Mouse (Mus musculus) forebrain, embryonic 12.5 days (tissue): ENCODE results near the gene Tgfa. TPM values are rescaled to one million over a fixed set of nuclear protein-coding genes. Genes with fewer than 3 reads are reported as not detected.

ENCODE experiments used
- ATAC-seq: fragments of 200-750 bp; cut with Nextera tagmentation; 2 replicates; pipeline ENCODE4 v1.8.0; 2017; ENCODE audit warnings: moderate TSS enrichment; ENCODE audit not compliant: low FRiP score
- H3K27ac ChIP-seq: fragments of 300-500 bp; sonication (generic); 2 replicates; pipeline ENCODE4 v1.5.1; 2016; ENCODE audit warnings: mild to moderate bottlenecking
- H3K27me3 ChIP-seq: fragments of 300-500 bp; sonication (generic); 2 replicates; pipeline ENCODE4 v1.6.1; 2016; ENCODE audit warnings: mild to moderate bottlenecking
- H3K36me3 ChIP-seq: fragments of 300-500 bp; sonication (generic); replicated peaks from 2 replicates; pipeline ENCODE4 v1.6.1; 2016; ENCODE audit warnings: mild to moderate bottlenecking
- H3K4me1 ChIP-seq: fragments of 300-500 bp; sonication (generic); 2 replicates; pipeline ENCODE4 v1.6.1; 2016
- H3K4me2 ChIP-seq: fragments of 300-500 bp; sonication (generic); 2 replicates; pipeline ENCODE4 v1.6.1; 2016; ENCODE audit warnings: mild to moderate bottlenecking, moderate library complexity
- H3K4me3 ChIP-seq: fragments of 300-500 bp; sonication (generic); replicated peaks from 2 replicates; pipeline ENCODE4 v1.5.1; 2016; ENCODE audit warnings: mild to moderate bottlenecking
- H3K9ac ChIP-seq: fragments of 300-500 bp; sonication (generic); 2 replicates; pipeline ENCODE4 v1.6.1; 2016; ENCODE audit warnings: mild to moderate bottlenecking
- H3K9me3 ChIP-seq: fragments of 300-500 bp; sonication (generic); 2 replicates; pipeline ENCODE4 v1.6.1; 2016
- WGBS: fragments of 180-500 bp; shearing (Covaris S2); methylation state at CpG from one replicate; pipeline ENCODE4 v1.1.7; 2016; 5-methylcytosine and 5-hydroxymethylcytosine counted together
- polyA plus RNA-seq: library from polyadenylated mRNA; unstranded; fragments of >200 nt; fragmentation: Nextera tagmentation; extraction: Ambion mirVana; gene quantifications from 2 replicates; pipeline ENCODE4 v1.2.1, GENCODE M21; 2016

The Tgfa gene
- polyA plus RNA-seq, 1 experiment from 2014 or later: 3.0 TPM

DNA sequence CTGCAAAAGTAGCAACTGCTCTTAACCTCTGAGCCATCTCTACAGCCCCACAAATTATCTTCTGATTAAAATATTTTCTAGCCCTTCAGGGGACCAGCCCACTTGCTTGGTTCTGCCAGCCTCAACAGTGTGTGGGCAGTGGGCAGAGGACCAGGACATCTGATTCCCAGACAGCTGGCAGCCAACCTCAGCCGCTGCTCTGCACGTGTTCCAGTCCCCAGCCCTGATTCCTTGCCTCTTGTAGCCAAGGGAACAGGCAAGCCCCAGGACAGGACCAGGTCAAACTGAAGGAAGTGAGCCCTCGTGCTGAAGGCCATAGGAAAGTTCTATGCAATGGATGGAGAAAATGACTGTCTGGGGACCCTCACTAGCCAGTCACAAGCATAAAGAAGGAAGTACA lies 2.0 kb upstream of the Tgfa start:
- Histone ChIP-seq H3K9me3 (no peaks in the 10 kb centered on the region), H3K4me2 (no peak overlapping the region), H3K27ac (no peak overlapping the region), H3K36me3 (no peaks in the 10 kb centered on the region), H3K4me3 (no peak overlapping the region), H3K27me3 (peaks cover 48% of the 10 kb centered on the region), H3K9ac (no peak overlapping the region), H3K4me1 (peaks cover 11% of the 10 kb centered on the region)
- no peak for ATAC-seq
- 83% methylated on average over 3 of the region's 3 CpGs for WGBS

DNA sequence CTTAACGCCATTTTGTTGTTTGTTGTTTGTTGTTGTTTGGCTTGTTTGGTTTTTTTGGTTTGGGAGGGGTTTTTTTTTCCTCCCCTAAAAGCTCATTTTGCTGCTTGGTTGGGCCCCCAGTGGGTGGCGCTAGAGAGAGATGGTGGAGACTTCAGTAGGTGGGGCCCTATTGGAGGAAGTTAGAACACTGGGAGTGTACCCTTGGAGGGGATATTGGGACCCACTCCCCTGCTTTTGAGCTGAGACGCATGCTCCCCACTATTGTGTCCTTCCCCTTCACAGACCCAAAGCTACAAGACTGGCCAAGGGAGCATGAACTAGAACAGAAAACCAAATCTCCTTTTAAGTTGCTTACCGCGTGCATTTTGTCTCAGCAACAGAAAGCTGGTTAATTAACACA lies 1.1 kb upstream of the Tgfa start:
- Histone ChIP-seq H3K27me3 (peaks cover 57% of the 10 kb centered on the region), H3K4me3 (no peak overlapping the region), H3K9ac (no peak overlapping the region), H3K27ac (no peak overlapping the region), H3K36me3 (no peaks in the 10 kb centered on the region), H3K9me3 (no peaks in the 10 kb centered on the region), H3K4me2 (no peak overlapping the region), H3K4me1 (peaks cover 11% of the 10 kb centered on the region)
- WGBS: 40% methylated on average over 5 of the region's 5 CpGs
- no peak for ATAC-seq

DNA sequence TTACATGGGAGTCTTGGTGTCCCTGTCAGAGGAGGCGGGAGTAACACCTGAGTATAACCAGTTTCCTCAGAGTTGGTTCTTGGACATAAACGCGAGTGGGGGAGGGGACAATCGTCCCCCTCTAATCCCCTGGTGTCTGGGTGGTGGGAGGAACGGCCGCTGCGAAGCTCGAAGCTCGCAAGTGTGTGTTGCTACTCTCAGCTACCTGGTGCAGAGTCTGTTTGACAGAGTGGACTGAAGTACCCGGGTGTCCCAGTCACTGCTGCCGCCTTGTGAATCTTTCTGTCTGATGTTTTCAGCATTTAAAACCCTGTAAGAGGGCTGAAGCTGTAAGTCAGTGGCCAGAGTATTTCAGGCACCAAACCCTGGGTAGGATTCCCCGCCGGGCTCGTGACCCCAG lies 1.0 kb downstream of the Tgfa start:
- ATAC-seq: no peak
- Histone ChIP-seq H3K9ac (no peak overlapping the region), H3K27ac (no peak overlapping the region), H3K4me3 (peak overlapping the region; percentile 66), H3K36me3 (no peaks in the 10 kb centered on the region), H3K27me3 (peaks cover 62% of the 10 kb centered on the region), H3K9me3 (no peaks in the 10 kb centered on the region), H3K4me2 (peak overlapping the region; percentile 98), H3K4me1 (peaks cover 11% of the 10 kb centered on the region)
- WGBS: 6% methylated on average over 14 of the region's 14 CpGs

DNA sequence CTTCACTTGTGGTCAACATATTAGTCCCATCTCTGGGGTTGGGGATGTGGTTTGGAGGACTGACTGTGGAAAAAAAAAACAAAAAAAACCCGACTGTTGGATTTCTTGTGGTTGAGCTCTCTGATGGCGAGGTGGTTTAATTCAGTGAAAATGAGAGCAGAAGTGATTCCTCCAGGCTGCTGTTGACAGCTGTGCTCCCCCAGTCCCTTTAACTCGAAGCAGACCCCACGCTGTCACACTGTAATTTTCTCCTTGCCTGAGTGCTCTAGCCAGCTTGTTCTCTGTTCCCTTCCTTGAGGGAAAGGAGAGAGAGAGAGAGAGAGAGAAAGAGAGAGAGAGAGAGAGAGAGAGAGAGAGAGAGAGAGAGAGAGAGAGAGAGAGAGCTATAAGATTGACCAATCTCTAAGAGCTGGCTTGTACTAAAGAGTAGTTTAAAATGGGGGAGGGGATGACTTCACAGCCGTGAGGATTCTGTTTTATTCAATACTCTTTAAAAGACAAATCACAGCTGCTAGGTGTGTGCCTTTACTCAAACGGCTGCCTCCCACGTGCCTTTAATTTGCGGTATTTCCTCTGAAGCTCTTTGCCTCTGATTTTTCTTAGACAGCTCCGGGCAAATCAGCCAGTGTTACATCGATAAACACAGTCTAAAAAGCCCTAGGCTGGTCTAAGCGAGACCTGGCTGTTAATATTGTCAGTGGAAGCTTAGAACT lies 2.3 kb downstream of the Tgfa start:
- H3K4me2 ChIP-seq: no peak overlapping the region
- H3K36me3 ChIP-seq: no peaks in the 10 kb centered on the region
- H3K9ac ChIP-seq: no peak overlapping the region
- H3K27me3 ChIP-seq: peaks cover 56% of the 10 kb centered on the region
- H3K4me1 ChIP-seq: peaks cover 11% of the 10 kb centered on the region
- no peak overlapping the region for H3K27ac ChIP-seq
- H3K9me3 ChIP-seq: no peaks in the 10 kb centered on the region
- no peak for ATAC-seq
- WGBS: 47% methylated on average over 11 of the region's 11 CpGs
- no peak overlapping the region for H3K4me3 ChIP-seq

DNA sequence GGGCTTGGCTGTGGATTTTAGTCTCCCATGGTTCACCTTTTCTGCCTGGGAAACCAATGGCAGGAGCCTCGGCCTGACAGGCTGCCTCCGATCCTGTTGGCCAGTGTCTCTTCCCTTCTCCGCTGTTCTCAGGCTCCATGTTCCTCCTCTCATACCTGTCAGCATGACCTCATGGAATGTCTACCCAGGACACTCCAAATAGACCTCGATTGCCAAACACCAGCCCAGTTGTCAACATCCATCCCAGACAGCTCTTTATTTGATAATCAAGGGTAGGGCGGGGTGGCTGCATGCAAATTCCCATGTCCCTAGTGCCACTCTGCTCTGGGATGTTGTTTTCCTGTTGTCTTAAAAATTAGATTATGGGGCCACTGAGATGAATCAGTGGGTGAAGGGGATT lies 5.9 kb downstream of the Tgfa start:
- H3K4me2 ChIP-seq: no peak overlapping the region

DNA sequence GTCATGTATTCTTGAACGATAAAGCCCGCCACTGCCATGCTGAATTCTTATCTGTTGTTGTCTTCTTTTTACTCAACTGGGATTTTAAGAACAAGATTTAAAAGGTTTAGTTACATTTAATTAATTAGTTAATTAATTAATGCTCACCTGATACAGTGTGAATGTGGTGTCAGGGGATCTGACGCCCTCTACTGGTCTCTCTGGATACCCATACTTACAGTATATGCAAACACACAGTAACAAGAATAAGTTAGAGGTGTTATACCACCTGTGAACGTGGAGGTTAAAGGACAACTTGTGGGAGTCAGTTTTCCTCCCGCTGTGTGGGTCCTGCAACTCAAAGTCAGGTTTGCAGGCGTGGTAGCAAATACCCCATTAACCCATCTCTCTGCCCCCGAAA lies 8.1 kb downstream of the Tgfa start:
- no peaks in the 10 kb centered on the region for H3K36me3 ChIP-seq
- 78% methylated on average over 7 of the region's 7 CpGs for WGBS
- H3K27ac ChIP-seq: no peak overlapping the region
- H3K4me1 ChIP-seq: no peaks in the 10 kb centered on the region
- no peak overlapping the region for H3K9ac ChIP-seq
- no peak overlapping the region for H3K4me2 ChIP-seq
- H3K4me3 ChIP-seq: no peak overlapping the region
- no peaks in the 10 kb centered on the region for H3K9me3 ChIP-seq
- no peak for ATAC-seq
- peaks cover 18% of the 10 kb centered on the region for H3K27me3 ChIP-seq

More for the DNA sequence above, 5.9 kb downstream of the Tgfa start:
- Histone ChIP-seq H3K9ac (no peak overlapping the region), H3K27ac (no peak overlapping the region), H3K36me3 (no peaks in the 10 kb centered on the region), H3K4me1 (peaks cover 6% of the 10 kb centered on the region), H3K4me3 (no peak overlapping the region), H3K27me3 (peaks cover 35% of the 10 kb centered on the region), H3K9me3 (no peaks in the 10 kb centered on the region)
- ATAC-seq: no peak
- WGBS: 85% methylated on average over 5 of the region's 5 CpGs

DNA sequence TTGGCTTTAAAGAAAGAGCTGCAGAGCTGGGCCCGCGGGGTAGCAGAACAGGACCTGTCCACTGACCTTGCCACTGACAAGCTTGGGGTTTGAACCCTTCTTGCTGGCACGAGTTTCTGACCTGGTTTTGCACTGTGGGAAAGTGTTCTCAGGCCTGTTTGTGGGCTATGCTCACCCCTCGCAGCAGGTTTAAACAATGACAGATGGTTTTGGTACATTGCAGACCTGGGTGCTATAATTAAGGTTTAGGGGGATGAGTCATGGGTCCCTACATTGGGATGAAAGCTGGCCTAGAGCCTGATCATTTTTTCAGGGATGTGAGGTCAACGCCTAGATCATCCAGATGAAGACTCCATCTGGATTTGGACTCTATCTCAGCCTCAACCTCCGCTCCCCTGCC lies 11.0 kb downstream of the Tgfa start:
- Histone ChIP-seq H3K4me2 (no peak overlapping the region), H3K9me3 (no peaks in the 10 kb centered on the region), H3K36me3 (no peaks in the 10 kb centered on the region), H3K4me1 (peaks cover 10% of the 10 kb centered on the region), H3K9ac (no peak overlapping the region), H3K4me3 (no peak overlapping the region), H3K27me3 (peaks cover 9% of the 10 kb centered on the region; the same call in 1 of the 2 replicates), H3K27ac (no peak overlapping the region)
- 90% methylated on average over 6 of the region's 6 CpGs for WGBS
- no peak for ATAC-seq

DNA sequence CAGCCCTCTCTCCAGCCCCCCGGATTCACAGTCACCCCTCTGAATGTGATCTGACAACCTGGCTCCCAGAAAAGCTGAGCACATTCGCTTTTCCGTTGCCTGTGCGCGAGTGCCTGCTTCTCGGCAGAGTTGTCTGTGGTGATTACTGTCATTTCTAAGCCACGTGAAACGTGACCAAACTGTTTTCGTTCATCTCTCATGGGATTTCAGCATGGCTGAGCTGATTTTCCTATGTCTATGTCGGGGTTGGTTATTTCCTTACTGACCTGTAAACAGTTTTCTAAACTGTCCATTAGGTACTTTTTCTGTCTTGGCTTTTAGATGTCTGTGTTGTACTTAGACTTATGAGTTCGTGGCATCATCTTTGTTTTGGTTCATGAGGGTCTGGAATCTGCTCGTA lies 12.0 kb downstream of the Tgfa start:
- ATAC-seq: no peak
- WGBS: 85% methylated on average over 12 of the region's 12 CpGs
- Histone ChIP-seq H3K4me1 (peaks cover 11% of the 10 kb centered on the region), H3K9ac (no peak overlapping the region), H3K4me3 (no peak overlapping the region), H3K27me3 (peaks cover 9% of the 10 kb centered on the region; the same call in 1 of the 2 replicates), H3K9me3 (no peaks in the 10 kb centered on the region), H3K4me2 (no peak overlapping the region), H3K36me3 (no peaks in the 10 kb centered on the region), H3K27ac (no peak overlapping the region)

DNA sequence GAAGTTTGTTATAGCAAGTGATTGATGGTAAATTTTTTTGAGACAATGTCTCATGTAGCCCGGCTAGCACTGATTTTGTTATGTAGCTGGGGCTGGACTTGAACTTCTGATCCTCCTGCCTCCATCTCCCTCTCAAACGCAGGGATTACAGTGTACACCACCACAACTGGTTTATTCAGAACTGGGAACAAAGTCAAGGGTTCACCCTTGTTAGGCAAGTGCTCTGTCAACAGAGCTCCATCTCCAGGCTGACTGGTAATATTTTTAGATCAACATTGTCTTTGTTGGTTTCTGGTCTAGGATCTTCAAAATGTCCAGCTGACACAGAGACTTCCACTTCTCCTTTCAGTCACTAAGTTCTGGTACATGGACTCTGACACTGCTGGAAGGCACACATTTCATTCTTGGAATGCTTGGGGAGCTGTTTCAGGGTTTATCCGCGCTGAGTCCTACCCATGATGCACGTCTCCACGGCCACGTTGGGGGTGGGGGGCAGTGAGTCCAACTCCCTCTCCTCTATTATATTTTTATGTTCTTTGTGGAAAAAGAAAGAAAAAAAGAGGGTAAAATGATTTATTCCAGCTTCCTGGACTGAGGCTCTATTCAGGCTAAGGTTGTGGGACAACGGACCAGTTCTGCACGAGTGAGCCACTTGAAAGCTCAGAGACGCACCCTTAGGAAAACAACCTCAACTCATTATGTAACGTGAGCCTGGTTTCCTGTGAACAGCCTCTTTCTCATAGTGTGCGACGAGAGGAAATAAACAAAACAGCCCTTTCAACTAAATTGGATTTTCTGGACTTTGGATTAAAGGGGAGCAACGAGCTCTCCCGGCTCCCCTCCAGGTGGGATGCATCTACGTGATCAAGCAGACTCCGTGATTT lies 14.4 kb downstream of the Tgfa start:
- Histone ChIP-seq H3K4me3 (no peak overlapping the region), H3K27ac (no peak overlapping the region), H3K36me3 (no peaks in the 10 kb centered on the region), H3K27me3 (peaks cover 9% of the 10 kb centered on the region; the same call in 1 of the 2 replicates), H3K4me1 (peaks cover 11% of the 10 kb centered on the region), H3K4me2 (peak overlapping the region; percentile 31), H3K9me3 (no peaks in the 10 kb centered on the region), H3K9ac (no peak overlapping the region)
- no peak for ATAC-seq
- 20% methylated on average over 17 of the region's 17 CpGs for WGBS

DNA sequence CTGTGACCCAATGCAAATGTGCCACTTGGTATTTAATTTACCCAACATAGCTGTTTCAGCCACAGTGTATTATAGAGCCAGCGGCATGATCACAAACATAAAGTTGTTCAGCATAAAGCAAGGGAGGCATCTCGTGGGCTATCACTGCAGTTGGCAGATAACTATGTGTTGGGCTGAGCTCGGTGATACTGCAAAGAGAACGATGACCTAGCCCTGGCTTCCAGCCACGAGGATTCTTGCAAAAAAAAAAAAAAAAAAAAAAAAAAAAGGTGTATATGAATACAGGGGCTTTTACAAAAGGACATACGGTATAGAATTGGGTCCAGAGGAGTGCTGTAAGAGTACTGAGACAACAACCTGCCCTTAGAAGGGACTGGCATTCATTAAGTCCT lies 15.0 kb downstream of the Tgfa start:
- H3K27me3 ChIP-seq: peaks cover 9% of the 10 kb centered on the region; the same call in 1 of the 2 replicates
- WGBS: 45% methylated on average over 6 of the region's 6 CpGs
- no peak for ATAC-seq
- H3K36me3 ChIP-seq: no peaks in the 10 kb centered on the region
- H3K9ac ChIP-seq: no peak overlapping the region
- H3K4me3 ChIP-seq: no peak overlapping the region
- no peaks in the 10 kb centered on the region for H3K9me3 ChIP-seq
- no peak overlapping the region for H3K27ac ChIP-seq
- peak overlapping the region; percentile 31 for H3K4me2 ChIP-seq
- H3K4me1 ChIP-seq: peaks cover 11% of the 10 kb centered on the region

DNA sequence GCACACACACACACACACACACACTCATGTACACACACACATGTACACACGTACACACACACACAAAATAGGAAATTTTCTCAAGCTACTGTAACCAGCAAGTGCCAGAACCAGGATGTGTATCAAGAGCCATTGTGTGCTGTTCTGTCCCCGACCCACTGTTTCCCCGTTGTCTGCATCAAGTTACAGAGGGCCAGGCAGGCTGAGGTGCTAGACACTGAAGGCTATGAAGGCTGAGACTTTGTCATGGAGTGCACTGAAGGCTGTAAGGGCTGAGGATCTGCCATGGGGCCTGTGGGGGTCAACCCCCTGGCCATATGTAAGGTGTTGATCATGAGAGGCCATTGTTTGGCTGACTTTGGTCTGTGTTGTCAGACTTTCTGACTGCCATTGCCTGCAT lies 15.6 kb downstream of the Tgfa start:
- H3K36me3 ChIP-seq: no peaks in the 10 kb centered on the region
- no peak overlapping the region for H3K4me2 ChIP-seq
- no peak overlapping the region for H3K4me3 ChIP-seq
- H3K9ac ChIP-seq: no peak overlapping the region
- WGBS: 71% methylated on average over 3 of the region's 3 CpGs
- H3K4me1 ChIP-seq: peaks cover 11% of the 10 kb centered on the region
- H3K27ac ChIP-seq: no peak overlapping the region
- no peaks in the 10 kb centered on the region for H3K9me3 ChIP-seq
- no peak for ATAC-seq
- H3K27me3 ChIP-seq: peaks cover 9% of the 10 kb centered on the region; the same call in 1 of the 2 replicates

DNA sequence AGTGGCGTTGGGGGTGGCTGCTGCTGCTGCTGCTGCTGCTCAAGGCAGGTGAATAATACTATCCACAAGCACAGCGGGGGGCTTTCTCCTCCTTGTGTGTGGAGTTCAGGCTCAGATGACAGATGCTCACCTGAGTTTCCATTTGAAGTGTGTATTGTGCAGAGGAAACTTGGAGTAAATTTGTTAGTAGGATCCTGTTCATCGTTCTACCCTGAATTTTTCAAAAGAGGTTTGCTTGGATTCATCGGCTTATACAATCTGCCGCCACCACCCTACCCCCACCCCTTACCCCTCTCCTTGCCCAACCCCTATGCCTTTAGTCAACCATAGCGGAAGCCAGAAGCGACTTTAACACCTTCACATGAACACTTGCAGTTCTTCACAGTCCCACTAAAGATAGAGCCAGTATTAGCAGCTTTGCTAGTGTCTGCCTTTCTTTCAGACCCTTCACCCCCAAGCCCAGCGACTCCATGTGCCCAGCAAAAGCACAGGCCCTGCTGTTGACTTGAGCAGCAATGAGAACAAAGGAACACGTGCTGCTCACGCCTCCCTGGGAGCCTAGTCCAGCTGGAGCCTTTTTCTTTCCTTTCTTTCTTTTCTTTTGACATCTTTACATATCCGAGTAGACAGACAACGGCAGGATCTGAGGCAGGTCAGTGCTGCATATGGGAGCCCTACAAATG lies 16.2 kb downstream of the Tgfa start:
- WGBS: 42% methylated on average over 12 of the region's 12 CpGs
- Histone ChIP-seq H3K9ac (no peak overlapping the region), H3K36me3 (no peaks in the 10 kb centered on the region), H3K27ac (0 out of 2 replicates have a peak overlapping the region, but pooled peaks have one; percentile 46), H3K27me3 (peaks cover 9% of the 10 kb centered on the region; the same call in 1 of the 2 replicates), H3K4me2 (no peak overlapping the region), H3K9me3 (no peaks in the 10 kb centered on the region), H3K4me3 (no peak overlapping the region), H3K4me1 (peaks cover 11% of the 10 kb centered on the region)
- no peak for ATAC-seq
